Mouse (Mus musculus): ENCODE data around the gene Mgea5.

Mgea5 gene

DNA sequence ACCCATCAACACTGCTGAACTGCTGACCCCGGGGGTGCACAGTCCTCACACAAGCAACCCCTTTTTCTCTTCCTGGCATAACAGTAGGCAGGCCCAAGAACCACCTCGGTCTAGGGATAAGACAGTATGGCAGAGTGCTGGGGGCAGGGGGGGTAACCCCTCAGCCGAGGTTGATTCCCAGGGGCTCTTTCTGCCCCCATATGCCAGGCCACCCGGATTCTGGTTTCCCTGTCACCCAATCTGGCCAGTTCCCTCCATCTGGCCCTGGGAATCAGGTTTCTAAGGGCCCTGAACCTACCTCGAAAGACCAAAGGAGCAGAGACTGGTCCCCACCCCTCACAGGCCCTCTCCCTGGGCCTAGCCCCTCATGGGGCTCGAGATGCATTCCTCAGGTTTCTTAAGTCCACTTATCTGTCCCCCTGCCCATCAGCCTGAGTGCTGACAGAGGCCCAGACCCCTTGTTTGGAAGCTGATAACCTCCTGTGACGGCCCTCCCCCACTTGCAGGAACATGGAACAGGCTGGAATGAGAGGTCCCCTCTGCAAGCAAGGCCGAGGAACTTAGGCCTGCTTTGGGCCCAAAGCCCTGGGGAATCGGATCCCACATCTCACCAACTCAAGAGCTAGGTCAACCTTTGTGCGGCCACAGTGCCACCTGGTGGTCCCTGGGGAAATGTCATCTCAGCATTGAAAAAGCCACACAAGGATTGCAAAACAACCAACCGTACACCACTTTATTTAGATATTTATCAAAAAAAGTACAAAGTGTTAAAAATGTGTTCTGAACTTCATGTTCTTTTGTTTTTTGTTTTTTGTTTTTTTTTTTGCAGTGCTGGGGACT lies 36.4 kb downstream of the Mgea5 start:
- DNase-seq = peak; percentile 86 to 90

DNA sequence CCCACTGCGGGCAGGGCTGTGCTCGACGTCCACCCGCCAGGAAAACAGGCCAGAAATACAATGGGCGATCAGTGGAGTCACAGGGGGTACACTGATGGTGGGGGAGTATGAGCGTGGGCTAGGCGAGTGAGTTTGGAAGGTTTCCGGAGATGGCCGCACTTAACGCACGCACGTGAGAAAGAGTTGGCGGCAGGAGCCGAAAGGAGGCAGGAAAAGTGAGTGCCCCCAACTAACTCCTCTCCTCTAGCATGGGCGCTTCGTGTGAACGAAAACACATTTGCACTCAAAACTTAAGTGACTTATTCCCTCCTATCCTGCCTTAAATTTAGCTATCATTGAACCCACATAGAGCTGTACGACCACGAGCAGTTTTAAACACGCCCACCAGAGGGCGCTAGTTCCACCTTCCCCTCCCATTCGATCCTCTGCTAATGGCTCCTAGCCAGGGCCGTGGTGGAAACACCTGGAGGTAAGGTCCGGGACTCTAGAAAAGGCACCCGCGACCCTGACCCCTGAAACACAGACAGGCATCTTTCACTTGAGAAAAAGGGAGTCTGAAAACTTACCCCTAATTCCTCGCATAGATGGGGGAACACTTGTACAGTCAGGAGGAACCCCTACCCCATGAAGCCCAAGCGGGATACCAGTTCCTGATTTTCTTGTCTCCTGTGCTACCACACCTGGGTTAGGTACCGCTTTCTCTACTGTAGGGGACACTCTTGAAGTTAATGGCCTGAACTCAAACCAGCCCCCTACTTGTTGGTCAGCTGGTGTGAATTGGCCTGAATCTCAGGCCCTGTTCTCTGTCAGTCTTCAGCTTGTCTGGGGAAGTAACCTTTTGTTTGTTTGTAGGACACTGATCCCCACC lies 37.2 kb downstream of the Mgea5 start:
- DNase-seq = peak; percentile 72 to 83

- DNase-seq = peak in 1 of 2 experiments; percentile 21
Observed at GRCm38 (mm10) chr19:45745344-45746152, 38.1 kb downstream of the Mgea5 start.

DNA sequence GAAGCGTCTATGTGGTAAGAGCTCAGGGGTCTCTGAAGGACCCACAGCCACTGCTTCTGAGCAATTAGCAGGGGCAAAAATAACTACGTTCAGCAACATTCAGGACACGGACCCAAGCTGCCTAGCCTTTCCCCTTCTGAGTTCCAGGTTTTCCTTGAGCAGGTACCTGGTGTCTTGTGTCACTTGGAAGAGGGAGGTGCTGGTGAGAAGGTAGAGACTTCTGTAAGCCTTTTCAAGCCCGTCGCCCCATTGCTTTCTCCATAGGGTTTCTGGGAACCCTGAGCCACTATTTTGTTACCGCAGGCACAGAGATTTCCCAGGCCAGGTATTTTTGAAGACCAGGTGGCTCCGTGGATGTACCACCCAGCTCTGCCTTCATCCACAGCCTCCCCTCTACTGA lies 40.0 kb downstream of the Mgea5 start:
- DNase-seq = no peak

GRCm38 (mm10) chr19:45742984-45743575 lies 40.6 kb downstream of the Mgea5 start:
- DNase-seq = no peak

GRCm38 (mm10) chr19:45742218-45742983 lies 41.2 kb downstream of the Mgea5 start, which contains the start of gene Fgf8:
TSS of gene Fgf8 (minus strand) at chr19:45742915.
- DNase-seq = no peak

- peak in 1 of 2 experiments; percentile 22 for DNase-seq
Observed at GRCm38 (mm10) chr19:45741431-45742217, 42.0 kb downstream of the Mgea5 start.

DNA sequence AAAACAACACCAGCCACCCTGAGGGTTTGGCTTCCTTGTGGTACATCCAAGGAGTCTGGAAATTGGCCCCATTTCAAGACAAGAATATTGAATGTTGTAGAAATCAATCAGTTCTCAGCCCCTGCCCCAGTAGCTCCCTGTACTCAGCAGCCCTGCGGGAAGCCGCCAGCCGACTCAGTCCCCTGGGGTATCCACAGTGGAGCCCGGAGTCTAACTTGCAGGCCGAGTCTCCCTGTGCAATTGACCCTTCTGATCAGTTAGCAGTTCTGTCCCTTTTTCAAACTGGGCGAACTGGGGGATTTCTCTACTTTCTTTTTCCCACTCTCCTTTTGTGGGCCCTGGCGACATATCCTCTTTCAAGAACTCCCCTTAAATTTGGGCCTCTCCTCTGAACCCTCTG lies 42.8 kb downstream of the Mgea5 start:
- DNase-seq = peak in 1 of 2 experiments; percentile 13

GRCm38 (mm10) chr19:45740233-45740632 lies 43.4 kb downstream of the Mgea5 start:
- peak in 1 of 2 experiments; percentile 5 for DNase-seq

DNA sequence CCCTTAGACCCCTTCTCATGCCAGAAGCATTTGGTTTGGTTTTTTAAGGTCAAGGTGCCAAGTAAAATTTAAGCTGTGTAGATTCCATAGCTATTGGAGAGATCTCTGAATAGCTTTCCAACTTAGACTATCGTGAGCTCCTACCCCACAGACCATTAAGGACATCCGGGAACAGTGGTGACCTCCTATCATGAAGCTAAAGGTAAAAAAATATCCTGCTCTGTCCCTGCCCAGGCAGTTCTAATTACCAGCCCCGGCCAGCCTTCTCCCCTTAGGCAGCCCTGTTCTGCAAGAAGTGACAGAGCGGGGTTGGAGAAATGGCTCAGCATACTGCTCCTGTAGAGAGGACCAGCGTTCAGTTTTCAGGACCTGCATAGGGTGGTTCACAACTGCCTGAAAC lies 45.1 kb downstream of the Mgea5 start:
- DNase-seq = no peak

DNA sequence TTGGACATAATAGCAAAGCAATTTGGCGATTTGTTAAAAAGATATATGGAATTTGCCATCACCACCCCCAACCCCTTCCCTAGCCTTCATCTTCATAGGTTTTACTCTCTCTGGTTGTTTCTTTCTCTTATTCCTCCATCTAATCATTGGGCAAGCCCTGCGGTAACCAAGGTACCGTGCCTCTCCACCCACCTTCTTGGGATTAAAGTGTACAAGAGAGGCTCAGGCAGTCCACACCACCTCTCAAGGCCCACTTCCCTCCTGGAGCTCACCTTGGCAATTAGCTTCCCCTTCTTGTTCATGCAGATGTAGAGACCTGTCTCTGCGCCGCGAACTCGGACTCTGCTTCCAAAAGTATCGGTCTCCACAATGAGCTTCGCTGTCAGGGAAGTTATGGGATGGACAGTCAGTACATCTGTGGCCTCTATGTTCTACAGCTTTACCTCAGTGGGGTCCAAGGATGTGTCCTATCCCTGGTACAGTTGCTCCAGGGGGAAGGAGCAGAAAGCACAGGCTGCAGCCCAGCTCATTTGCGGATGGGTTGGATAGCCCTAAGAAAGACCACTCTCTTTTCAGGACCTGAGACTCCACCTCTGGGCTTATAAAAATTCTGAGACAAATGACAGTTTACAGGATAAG lies 45.7 kb downstream of the Mgea5 start:
- DNase-seq = no peak

GRCm38 (mm10) chr19:45737208-45737845 lies 46.3 kb downstream of the Mgea5 start:
- no peak for DNase-seq

DNA sequence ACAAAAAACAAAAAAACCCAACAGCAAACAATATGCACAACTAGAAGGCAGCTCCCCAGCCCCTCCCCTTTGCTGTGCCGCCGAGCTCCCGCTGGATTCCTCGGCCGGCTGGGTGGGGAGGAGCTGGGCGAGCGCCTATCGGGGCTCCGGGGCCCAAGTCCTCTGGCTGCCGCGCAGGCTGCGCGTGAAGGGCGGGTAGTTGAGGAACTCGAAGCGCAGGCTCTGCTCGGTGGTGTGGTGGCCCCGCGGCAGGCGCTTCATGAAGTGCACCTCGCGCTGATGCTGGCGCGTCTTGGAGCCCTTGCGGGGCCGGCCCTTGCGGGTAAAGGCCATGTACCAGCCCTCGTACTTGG lies 46.8 kb downstream of the Mgea5 start:
- peak; percentile 53 to 70 for DNase-seq

GRCm38 (mm10) chr19:45736241-45736640 lies 47.4 kb downstream of the Mgea5 start:
- DNase-seq = no peak

DNA sequence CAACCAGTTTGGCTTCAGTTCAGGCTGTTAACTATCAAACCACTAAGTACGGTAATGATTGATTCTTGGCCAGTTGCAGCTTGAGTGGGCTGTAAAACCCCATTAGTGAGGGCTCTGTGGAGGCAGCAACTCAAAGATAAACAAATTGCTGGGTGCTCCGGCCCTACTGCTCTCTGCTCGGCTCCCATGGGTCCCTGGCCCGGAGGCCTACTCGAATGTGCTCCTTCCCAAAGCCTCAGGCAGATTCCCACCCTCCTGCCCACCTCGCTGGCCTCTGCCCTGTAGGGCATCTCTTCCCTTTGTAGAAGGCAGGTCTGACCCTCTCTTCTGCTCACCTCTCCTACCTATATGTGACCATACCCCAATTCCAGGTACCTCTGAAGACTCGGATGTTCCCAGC lies 48.9 kb downstream of the Mgea5 start:
- DNase-seq = no peak

DNA sequence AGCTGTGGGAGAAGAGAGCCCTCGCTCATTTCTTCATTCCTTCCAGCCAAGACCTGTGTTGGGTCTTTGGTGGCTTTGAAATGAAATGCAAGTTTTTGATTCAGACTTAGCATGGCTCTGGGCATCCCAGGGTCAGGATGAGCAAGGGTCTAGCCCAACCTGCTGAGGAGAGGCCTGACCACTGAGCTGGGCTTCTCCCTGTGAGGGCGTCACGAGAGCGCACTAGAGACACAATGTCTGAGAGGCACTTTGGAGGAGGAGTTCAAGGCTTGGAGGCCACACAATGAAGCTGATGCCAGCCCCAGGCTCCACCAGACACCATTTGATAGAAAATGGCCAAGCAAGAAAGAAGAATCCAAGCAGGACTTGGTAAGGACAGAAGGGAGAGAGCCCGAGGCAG lies 49.4 kb downstream of the Mgea5 start:
- no peak for DNase-seq

- DNase-seq = no peak
Observed at GRCm38 (mm10) chr19:45733564-45733963, 50.1 kb downstream of the Mgea5 start.

- DNase-seq = no peak
Observed at GRCm38 (mm10) chr19:45731658-45732057, 52.0 kb downstream of the Mgea5 start.

- no peak for DNase-seq
Observed at GRCm38 (mm10) chr19:45730042-45730441, 53.6 kb downstream of the Mgea5 start.

GRCm38 (mm10) chr19:45727231-45727630 lies 56.4 kb downstream of the Mgea5 start:
- no peak for DNase-seq

Measured in lung, postnatal 4 days (tissue).